Mouse (Mus musculus) central nervous system, embryonic 14 days (tissue): ENCODE data around the gene Morc2a. TPM values are rescaled to one million over a fixed set of nuclear protein-coding genes. Genes with fewer than 3 reads are reported as not detected.

ENCODE experiments used
- polyA plus RNA-seq: library from polyadenylated mRNA; depleted of rRNA; stranded (reverse); fragments of >200 nt; gene quantifications from 2 replicates; pipeline ENCODE4 v1.2.3, GENCODE M21; 2012; rRNA removed

The Morc2a gene
- polyA plus RNA-seq, result 46.7 and 48.1 TPM in 2 replicates

DNA sequence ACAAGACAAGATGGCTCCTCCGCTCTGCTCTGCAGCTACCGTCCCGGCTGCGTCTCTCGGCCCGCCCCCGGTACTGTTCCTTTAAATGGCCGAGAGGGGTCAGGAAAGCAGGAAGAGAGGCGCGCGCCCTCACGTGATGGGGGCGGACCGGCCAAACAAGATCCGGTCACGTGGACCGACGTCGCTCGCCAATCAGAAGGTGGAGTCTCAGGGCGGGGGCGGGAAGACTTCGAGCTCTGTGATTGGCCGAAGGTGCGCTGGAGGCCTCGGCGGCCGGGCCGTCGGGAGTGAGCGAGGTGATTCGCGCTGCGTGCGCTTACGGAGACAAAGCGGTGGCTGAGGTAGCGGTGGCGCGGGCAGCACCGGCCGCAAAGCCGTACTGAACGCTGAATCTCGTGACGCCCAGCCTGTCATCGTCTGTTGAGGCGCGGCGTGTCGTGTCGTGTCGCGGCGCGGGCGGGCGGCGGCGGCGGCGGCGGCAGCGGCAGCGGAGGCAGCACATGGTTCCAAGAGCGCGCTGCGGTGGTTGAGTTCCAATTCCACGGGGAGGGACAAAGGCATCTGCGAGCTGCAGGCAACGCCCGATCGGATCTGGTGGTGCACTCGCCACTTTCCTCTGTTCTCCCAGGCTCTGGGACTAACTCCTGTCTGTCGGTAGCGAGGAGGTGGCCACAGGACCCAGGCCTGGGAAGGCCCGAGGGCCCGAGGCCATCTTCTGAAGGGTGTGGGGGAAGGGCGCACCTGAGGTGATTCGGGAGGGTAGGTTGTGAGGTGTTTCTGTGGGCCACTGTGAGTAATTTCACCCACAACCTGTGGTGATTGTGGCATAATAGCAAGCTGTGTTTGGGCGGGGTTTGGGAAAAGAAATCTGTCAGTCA lies at the start of gene Morc2a:
Gene Morc2a (plus strand): TSS at position 228 of the 878 bp plus-strand sequence.

Other genes starting within 250 kb of the Morc2a start
- gene Limk2, start 240.0 kb upstream of the Morc2a start, polyA plus RNA-seq, result 165 and 178 TPM in 2 replicates
- gene Rnf185, start 196.8 kb upstream of the Morc2a start, polyA plus RNA-seq, result 38.1 and 39.9 TPM in 2 replicates
- gene Pla2g3, start 160.9 kb upstream of the Morc2a start, polyA plus RNA-seq, result 1.3 and 1.4 TPM in 2 replicates
- gene Inpp5j, start 144.4 kb upstream of the Morc2a start, polyA plus RNA-seq, result 2.5 and 2.9 TPM in 2 replicates
- gene Selenom, start 134.5 kb upstream of the Morc2a start, polyA plus RNA-seq, result 63.3 and 92.8 TPM in 2 replicates
- gene Smtn, start 108.6 kb upstream of the Morc2a start, polyA plus RNA-seq, result 9.2 and 17.0 TPM in 2 replicates
- 18.2 and 19.4 TPM in 2 replicates for gene Osbp2, start 214.7 kb downstream of the Morc2a start, polyA plus RNA-seq
- gene 4921536K21Rik, start 245.9 kb downstream of the Morc2a start, polyA plus RNA-seq, result 0.70 and 0.98 TPM in 2 replicates
- 16.0 and 17.2 TPM in 2 replicates for gene Dusp18, start 246.0 kb downstream of the Morc2a start, polyA plus RNA-seq